Mouse (Mus musculus): ENCODE measurements at regions not wholly inside any gene's neighbourhood (a gene's known extent, or its start where the extent isn't known, plus 50 kb on each side); places are given as distances from the start of the nearest gene placed in this dataset.

- peak; percentile 24 for DNase-seq
Measured at GRCm38 (mm10) chr7:113059967-113060284, 106.2 kb downstream of the Rassf10 start.

- DNase-seq, result no peak
Measured at GRCm38 (mm10) chr7:113060991-113061390, 107.2 kb downstream of the Rassf10 start.

- DNase-seq, result peak; percentile 15
Measured at GRCm38 (mm10) chr7:113066536-113066935, 112.8 kb downstream of the Rassf10 start.

- no peak for DNase-seq
Measured at GRCm38 (mm10) chr7:113068296-113068695, 114.5 kb downstream of the Rassf10 start.

- no peak for DNase-seq
Measured at GRCm38 (mm10) chr7:113069336-113069924, 115.7 kb downstream of the Rassf10 start.

- DNase-seq, result no peak
Measured at GRCm38 (mm10) chr7:113071418-113071817, 117.7 kb downstream of the Rassf10 start.

- DNase-seq, result no peak
Measured at GRCm38 (mm10) chr7:113073781-113074180, 120.0 kb downstream of the Rassf10 start.

- no peak for DNase-seq
Measured at GRCm38 (mm10) chr7:113075371-113075770, 121.6 kb downstream of the Rassf10 start.

- DNase-seq, result no peak
Measured at GRCm38 (mm10) chr7:113076243-113076642, 122.5 kb downstream of the Rassf10 start.

GRCm38 (mm10) chr7:113081120-113081519 lies 126.1 kb upstream of the Arntl start:
- peak; percentile 43 for DNase-seq

- no peak for DNase-seq
Measured at GRCm38 (mm10) chr7:113084930-113085625, 122.2 kb upstream of the Arntl start.

GRCm38 (mm10) chr7:113086158-113086557 lies 121.1 kb upstream of the Arntl start:
- no peak for DNase-seq

GRCm38 (mm10) chr7:113087646-113088045 lies 119.6 kb upstream of the Arntl start:
- no peak for DNase-seq

GRCm38 (mm10) chr7:113089044-113089443 lies 118.2 kb upstream of the Arntl start:
- DNase-seq, result no peak

- peak; percentile 54 for DNase-seq
Measured at GRCm38 (mm10) chr7:113093931-113094330, 113.3 kb upstream of the Arntl start.

- no peak for DNase-seq
Measured at GRCm38 (mm10) chr7:113095092-113095491, 112.2 kb upstream of the Arntl start.

GRCm38 (mm10) chr7:113104265-113104664 lies 103.0 kb upstream of the Arntl start:
- no peak for DNase-seq

- no peak for DNase-seq
Measured at GRCm38 (mm10) chr7:113105359-113105758, 101.9 kb upstream of the Arntl start.

- no peak for DNase-seq
Measured at GRCm38 (mm10) chr7:113106731-113107130, 100.5 kb upstream of the Arntl start.

- no peak for DNase-seq
Measured at GRCm38 (mm10) chr7:113107965-113108364, 99.3 kb upstream of the Arntl start.

GRCm38 (mm10) chr7:113108442-113109000 lies 98.7 kb upstream of the Arntl start:
- DNase-seq, result no peak

GRCm38 (mm10) chr7:113109481-113109880 lies 97.8 kb upstream of the Arntl start:
- DNase-seq, result peak; percentile 35

GRCm38 (mm10) chr7:113110867-113111508 lies 96.3 kb upstream of the Arntl start:
- no peak for DNase-seq

Measured in adrenal gland, postnatal 10 days (tissue).